ENCODE assay signal across 27 mouse cellular contexts in the genomic region with DNA sequence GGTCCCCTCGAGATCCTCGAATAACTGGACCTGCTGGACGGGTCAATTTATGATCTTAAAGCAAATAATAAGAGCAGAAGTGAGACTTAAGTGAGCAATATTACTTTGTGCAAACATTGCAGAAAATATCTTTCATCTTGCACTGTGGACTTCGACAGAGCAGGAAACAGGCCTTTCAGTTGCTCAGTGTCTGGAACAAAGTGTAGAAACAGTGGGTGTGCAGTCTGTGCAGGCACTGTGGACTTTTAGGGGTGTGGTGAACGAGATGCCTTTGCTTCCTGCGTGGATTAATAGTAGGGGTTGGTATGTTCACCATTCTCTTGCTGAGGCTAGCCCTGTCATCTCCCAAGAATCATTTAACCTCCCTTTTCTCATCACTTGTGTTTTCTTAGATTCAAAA. TPM values are rescaled to one million over a fixed set of nuclear protein-coding genes. Genes with fewer than 3 reads are reported as not detected.
DNase-seq lines count a peak whose midpoint lies in the region; ATAC-seq and TF ChIP-seq lines count a peak whose summit lies in the region.
"Had no signal": no experiment of that assay in that cellular context is flagged by ENCODE, and none has a peak within 500 bp of the region (broad histone marks: within the 10 kb centered on the region; RNA-seq: fewer than 3 reads in every experiment).

No protein-coding gene starts in this region.

- H3K9me3 ChIP-seq in ES-E14 (ENCODE audit: control insufficient read depth, insufficient read depth, low read depth, low read length), result no peaks in the 10 kb centered on the region
- H3K9me3 ChIP-seq in intestine, embryonic 14.5 days (ENCODE audit: control insufficient read depth, low read length), result no peaks in the 10 kb centered on the region
- H3K9me3 ChIP-seq in intestine, postnatal 0 days (ENCODE audit: control insufficient read depth), result no peaks in the 10 kb centered on the region
- H3K9me3 ChIP-seq in stomach, postnatal 0 days (ENCODE audit: control insufficient read depth, low read length), result no peaks in the 10 kb centered on the region
- H3K9me3 ChIP-seq in limb, embryonic 10.5 days (replicated peaks), result no peaks in the 10 kb centered on the region
- H3K9me3 ChIP-seq: forebrain, embryonic 10.5 days; heart, embryonic 12.5 days; heart, embryonic 15.5 days; hindbrain, embryonic 10.5 days; hindbrain, embryonic 13.5 days had no signal

- TF ChIP-seq CTCF in intestine, postnatal 0 days (IDR thresholded peaks at IDR 0.05; ENCODE audit: low read depth), result no peak
- TF ChIP-seq CTCF in stomach, postnatal 0 days (IDR thresholded peaks at IDR 0.05; ENCODE audit: low read depth), result no peak

- peaks cover 4 to 11% of the 10 kb centered on the region in 2 experiments; a peak in 3 of 4 replicates for H3K4me1 ChIP-seq in ES-E14 (ENCODE audit: control insufficient read depth in 2 of 2, insufficient read depth in 2 of 2, low read length in 2 of 2, poor library complexity in 1 of 2)
- H3K4me1 ChIP-seq in intestine, embryonic 14.5 days (replicated peaks; ENCODE audit: control insufficient read depth, insufficient read depth, low read length), result peaks cover 4% of the 10 kb centered on the region; the same call in 1 of the 2 replicates
- H3K4me1 ChIP-seq in intestine, postnatal 0 days (replicated peaks; ENCODE audit: control insufficient read depth, insufficient read depth, low read length), result no peaks in the 10 kb centered on the region
- H3K4me1 ChIP-seq in stomach, postnatal 0 days (replicated peaks; ENCODE audit: control insufficient read depth, insufficient read depth), result no peaks in the 10 kb centered on the region
- no peaks in the 10 kb centered on the region for H3K4me1 ChIP-seq in limb, embryonic 10.5 days
- H3K4me1 ChIP-seq: forebrain, embryonic 10.5 days; heart, embryonic 12.5 days; heart, embryonic 15.5 days; hindbrain, embryonic 10.5 days; hindbrain, embryonic 13.5 days had no signal

- 0 out of 2 replicates have a peak overlapping the region, but pooled peaks have one; percentile 40 for H3K27ac ChIP-seq in ES-E14 (ENCODE audit: insufficient read depth, low read depth, low read length, poor library complexity, severe bottlenecking)
- no peak overlapping the region for H3K27ac ChIP-seq in intestine, embryonic 14.5 days (ENCODE audit: low read depth)
- peak overlapping the region; percentile 15; the same call in 1 of the 2 replicates for H3K27ac ChIP-seq in intestine, postnatal 0 days (ENCODE audit: low read depth, low read length)
- no peak overlapping the region for H3K27ac ChIP-seq in stomach, postnatal 0 days (replicated peaks)
- H3K27ac ChIP-seq in limb, embryonic 10.5 days, result no peak overlapping the region
- H3K27ac ChIP-seq: forebrain, embryonic 10.5 days; heart, embryonic 15.5 days; hindbrain, embryonic 10.5 days; hindbrain, embryonic 13.5 days had no signal

- in situ Hi-C loops in ES-E14 (cut with MboI; ENCODE audit: low sequenced_read_pairs in 2 of 2, unreplicated experiment in 2 of 2), result no loop called here

- TF ChIP-seq EP300 in stomach, postnatal 0 days (optimal IDR thresholded peaks at IDR 0.05), result no peak

- 50% methylated on average over 6 of the region's 6 CpGs for whole genome bisulfite sequencing in intestine, embryonic 14.5 days
- 27% methylated on average over 6 of the region's 6 CpGs for WGBS in intestine, postnatal 0 days
- WGBS in stomach, postnatal 0 days, result 42% methylated on average over 6 of the region's 6 CpGs
- WGBS in limb, embryonic 10.5 days, result 81% methylated on average over 6 of the region's 6 CpGs

- H3K9ac ChIP-seq in ES-E14 (ENCODE audit: insufficient read depth, low read depth, low read length, poor library complexity, severe bottlenecking), result no peak overlapping the region
- H3K9ac ChIP-seq in intestine, embryonic 14.5 days (ENCODE audit: low read length), result no peak overlapping the region
- no peak overlapping the region for H3K9ac ChIP-seq in intestine, postnatal 0 days (ENCODE audit: low read depth, low read length)
- no peak overlapping the region for H3K9ac ChIP-seq in stomach, postnatal 0 days (ENCODE audit: low read length)
- H3K9ac ChIP-seq: forebrain, postnatal 0 days; heart, embryonic 12.5 days; heart, embryonic 15.5 days; hindbrain, embryonic 13.5 days had no signal

- H3K27me3 ChIP-seq in intestine, embryonic 14.5 days (replicated peaks; ENCODE audit: control insufficient read depth, insufficient read depth, low read length), result no peaks in the 10 kb centered on the region
- no peaks in the 10 kb centered on the region for H3K27me3 ChIP-seq in intestine, postnatal 0 days (replicated peaks; ENCODE audit: control insufficient read depth, insufficient read depth, low read length)
- no peaks in the 10 kb centered on the region for H3K27me3 ChIP-seq in stomach, postnatal 0 days (ENCODE audit: control insufficient read depth, insufficient read depth, low read length)
- no peaks in the 10 kb centered on the region for H3K27me3 ChIP-seq in limb, embryonic 10.5 days (ENCODE audit: low read depth, poor library complexity, severe bottlenecking)
- H3K27me3 ChIP-seq: heart, embryonic 12.5 days; heart, embryonic 15.5 days; hindbrain, embryonic 13.5 days had no signal

- peaks cover 2% of the 10 kb centered on the region; the same call in 1 of the 2 replicates for H3K36me3 ChIP-seq in ES-E14 (ENCODE audit: control insufficient read depth, insufficient read depth, low read length, poor library complexity, severe bottlenecking)
- H3K36me3 ChIP-seq in intestine, embryonic 14.5 days (ENCODE audit: control insufficient read depth, insufficient read depth, low read length), result no peaks in the 10 kb centered on the region
- H3K36me3 ChIP-seq in intestine, postnatal 0 days (ENCODE audit: control insufficient read depth, insufficient read depth), result no peaks in the 10 kb centered on the region
- H3K36me3 ChIP-seq in stomach, postnatal 0 days (ENCODE audit: control insufficient read depth, insufficient read depth, low read length), result no peaks in the 10 kb centered on the region
- H3K36me3 ChIP-seq in limb, embryonic 10.5 days, result no peaks in the 10 kb centered on the region
- H3K36me3 ChIP-seq: forebrain, embryonic 10.5 days; heart, embryonic 12.5 days; heart, embryonic 15.5 days; hindbrain, embryonic 10.5 days; hindbrain, embryonic 13.5 days had no signal

- peak; percentile 88 for ATAC-seq in intestine, embryonic 14.5 days (replicated peaks; ENCODE audit: low FRiP score, low TSS enrichment, low read depth)
- ATAC-seq in intestine, postnatal 0 days, result peak; percentile 97
- ATAC-seq in stomach, postnatal 0 days (ENCODE audit: low FRiP score, low TSS enrichment), result peak; percentile 74; the same call in 1 of the 2 replicates
- ATAC-seq: CD4-positive, CD25-positive, alpha-beta regulatory T cell, adult 4 months; forebrain, embryonic 14.5 days; forebrain, postnatal 0 days; hindbrain, embryonic 16.5 days had no signal

- DNase-seq in ES-E14 (ENCODE audit: low read depth, low spot score), result no peak
- no peak for DNase-seq in intestine, embryonic 14.5 days (ENCODE audit: low spot score)
- no peak for DNase-seq in stomach, postnatal 0 days (ENCODE audit: low spot score)
- no peak for DNase-seq in limb, embryonic 10.5 days (ENCODE audit: low spot score)
- no peak for DNase-seq in layer of hippocampus, postnatal 25 days (ENCODE audit: extremely low spot score in 1 of 2, low spot score in 1 of 2)
- DNase-seq: cerebellum, adult 18-20 months; cerebellum, adult 9-10 months; cerebellum, postnatal 14 days; forebrain, postnatal 0 days; gastrocnemius, postnatal 25 days; heart, adult 18-20 months; heart, postnatal 10 days; heart, postnatal 36 days had no signal

- H3K4me2 ChIP-seq in intestine, embryonic 14.5 days (ENCODE audit: low read length), result no peak overlapping the region
- H3K4me2 ChIP-seq in intestine, postnatal 0 days (replicated peaks; ENCODE audit: low read depth), result no peak overlapping the region
- no peak overlapping the region for H3K4me2 ChIP-seq in stomach, postnatal 0 days (replicated peaks; ENCODE audit: low read depth)
- H3K4me2 ChIP-seq: heart, embryonic 12.5 days; heart, embryonic 15.5 days; hindbrain, embryonic 13.5 days had no signal

- no peak overlapping the region for H3K4me3 ChIP-seq in ES-E14 (ENCODE audit: insufficient read depth in 1 of 2, low read depth in 1 of 2, low read length in 2 of 2, poor library complexity in 1 of 2, severe bottlenecking in 1 of 2)
- no peak overlapping the region for H3K4me3 ChIP-seq in intestine, embryonic 14.5 days (ENCODE audit: low read depth, low read length)
- H3K4me3 ChIP-seq in intestine, postnatal 0 days (ENCODE audit: low read depth, low read length), result no peak overlapping the region
- H3K4me3 ChIP-seq in stomach, postnatal 0 days (ENCODE audit: low read depth, low read length), result no peak overlapping the region
- no peak overlapping the region for H3K4me3 ChIP-seq in limb, embryonic 10.5 days
- H3K4me3 ChIP-seq: forebrain, embryonic 10.5 days; heart, embryonic 12.5 days; heart, embryonic 15.5 days; hindbrain, embryonic 10.5 days; hindbrain, embryonic 13.5 days had no signal

TF ChIP-seq in ES-E14, 5 proteins besides CTCF, POLR2A, EP300 and RAD21:
- TF ChIP-seq HCFC1 (IDR thresholded peaks at IDR 0.05; ENCODE audit: borderline replicate concordance, insufficient read depth, low read length) (no peak), CHD2 (IDR thresholded peaks at IDR 0.05; ENCODE audit: low read depth, low read length) (no peak), ZNF384 (IDR thresholded peaks at IDR 0.05; ENCODE audit: low read depth, low read length) (no peak), MAFK (IDR thresholded peaks at IDR 0.05; ENCODE audit: insufficient read depth, low read depth, low read length) (no peak), ZC3H11A (IDR thresholded peaks at IDR 0.05; ENCODE audit: borderline replicate concordance, low read depth, low read length) (no peak)

RNA-seq across cellular contexts. Expression of gene ccdc198, which starts 33.6 kb away (rescaled TPM):
- not detected in 2 replicates for total RNA-seq in ES-E14 (2012; rRNA removed)
- polyA plus RNA-seq in intestine, embryonic 14.5 days (2014; fragmentation: Nextera tagmentation; extraction: Ambion mirVana), result 46.5 and 48.4 TPM in 2 replicates
- 135 and 146 TPM in 2 replicates for polyA plus RNA-seq in intestine, postnatal 0 days (2015; fragmentation: Nextera tagmentation; extraction: Ambion mirVana)
- 0.04 and 0.33 TPM in 2 replicates for polyA plus RNA-seq in stomach, postnatal 0 days (2015; fragmentation: Nextera tagmentation; extraction: Ambion mirVana)
- polyA plus RNA-seq in limb, embryonic 10.5 days (2016; fragmentation: Nextera tagmentation; extraction: Ambion mirVana), result 0.19 and 0.20 TPM in 2 replicates
- total RNA-seq in layer of hippocampus, postnatal 25 days (2021), result not detected
- total RNA-seq: adrenal gland, adult 18-20 months; adrenal gland, postnatal 36 days; forebrain, postnatal 0 days; gastrocnemius, adult 8-10 months; gastrocnemius, postnatal 25 days; heart, adult 18-20 months; heart, postnatal 10 days; heart, postnatal 36 days had no signal
- polyA plus RNA-seq: C2C12; embryonic facial prominence, embryonic 14.5 days had no signal

Comparison
In these comparisons a context has a peak if more than half of its experiments do, and no peak if none do; other contexts are left out.
1. H3K27ac ChIP-seq: peak in ES-E14 (single experiment) and intestine, postnatal 0 days (single experiment); none in intestine, embryonic 14.5 days (single experiment), stomach, postnatal 0 days (single experiment) and limb, embryonic 10.5 days (single experiment).
2. RNA of gene ccdc198, which starts 33.6 kb away (polyA plus RNA-seq): 135 to 146 TPM in intestine, postnatal 0 days and 46.5 to 48.4 TPM in intestine, embryonic 14.5 days; 0.04 to 0.33 TPM in stomach, postnatal 0 days and 0.19 to 0.20 TPM in limb, embryonic 10.5 days; every median in the first group is over 10 times any median in the second.
3. Peak in every context shown above with its lines, with median percentiles within 50 percentile points of each other: ATAC-seq.